Mouse (Mus musculus): ENCODE results near the gene Iqch. TPM values are rescaled to one million over a fixed set of nuclear protein-coding genes. Genes with fewer than 3 reads are reported as not detected.

Iqch gene
- total and polyA plus RNA-seq, 2 experiments from 2014 or later = 0.20 TPM; not detected in 1

DNA sequence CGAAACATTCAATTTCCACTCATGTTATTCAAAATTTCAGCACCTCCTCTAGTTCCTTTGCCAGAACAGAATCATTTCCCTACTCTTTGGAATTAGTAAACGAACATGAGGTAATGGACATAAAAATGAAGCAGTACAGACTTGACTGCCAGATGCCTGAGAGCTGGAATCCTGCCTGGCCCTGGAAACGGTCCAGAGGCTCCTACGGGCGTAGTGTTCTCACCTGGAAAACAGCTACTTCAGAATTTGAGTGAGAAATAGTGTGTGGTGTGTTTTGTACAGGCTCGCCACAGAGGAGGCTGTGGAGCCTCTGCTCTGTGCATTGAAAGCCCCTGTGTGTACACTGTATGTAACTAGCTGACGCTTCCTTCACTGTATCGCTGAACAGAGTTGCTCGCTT, 5.6 kb downstream of the Iqch start:
- 83% methylated on average over 9 of the region's 9 CpGs for WGBS
- ATAC-seq (ENCODE audit: low FRiP score) (no peak), DNase-seq (ENCODE audit: low spot score) (no peak)
- Histone ChIP-seq H3K4me3 (ENCODE audit: low read depth, low read length) (no peak overlapping the region), H3K4me2 (ENCODE audit: low read depth, low read length, poor library complexity, severe bottlenecking) (no peak overlapping the region), H3K9me3 (ENCODE audit: low read length) (no peaks in the 10 kb centered on the region), H3K27ac (ENCODE audit: low read depth, low read length) (no peak overlapping the region), H3K36me3 (ENCODE audit: insufficient read depth, low read length) (no peaks in the 10 kb centered on the region), H3K4me1 (ENCODE audit: insufficient read depth, low read length) (no peaks in the 10 kb centered on the region), H3K27me3 (ENCODE audit: insufficient read depth, low read length) (no peaks in the 10 kb centered on the region), H3K9ac (replicated peaks; ENCODE audit: low read length, poor library complexity, severe bottlenecking) (no peak overlapping the region)
- TF ChIP-seq CTCF (IDR thresholded peaks at IDR 0.05) = no peak

DNA sequence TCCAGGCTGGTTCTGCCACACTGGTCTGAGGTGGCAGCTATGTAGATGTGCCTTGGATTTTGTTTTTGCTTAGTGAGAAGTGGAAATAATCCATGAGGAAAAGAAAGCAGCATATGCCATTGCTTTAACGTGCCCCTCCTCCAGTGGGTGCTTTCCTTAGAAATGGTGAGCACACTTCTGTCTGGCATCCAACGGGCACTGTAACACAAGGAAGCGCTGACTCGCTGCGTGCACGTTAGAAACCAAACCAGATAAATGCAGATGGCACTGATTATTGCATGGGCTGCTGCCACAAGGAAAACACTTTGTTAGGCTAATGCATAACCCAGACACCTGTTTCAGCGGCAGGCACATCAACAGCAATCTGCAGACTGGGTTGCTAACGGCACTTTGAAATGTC, 6.6 kb downstream of the Iqch start:
- H3K4me3 ChIP-seq (ENCODE audit: low read depth, low read length) = no peak overlapping the region
- DNase-seq (ENCODE audit: low spot score) (no peak), ATAC-seq (ENCODE audit: low FRiP score) (no peak)
- no peaks in the 10 kb centered on the region for H3K9me3 ChIP-seq (ENCODE audit: low read length)
- H3K27ac ChIP-seq (ENCODE audit: low read depth, low read length) = no peak overlapping the region
- H3K36me3 ChIP-seq (ENCODE audit: insufficient read depth, low read length) = no peaks in the 10 kb centered on the region
- H3K9ac ChIP-seq (replicated peaks; ENCODE audit: low read length, poor library complexity, severe bottlenecking) = no peak overlapping the region
- no peak overlapping the region for H3K4me2 ChIP-seq (ENCODE audit: low read depth, low read length, poor library complexity, severe bottlenecking)
- 86% methylated on average over 8 of the region's 8 CpGs for WGBS
- H3K4me1 ChIP-seq (ENCODE audit: insufficient read depth, low read length) = no peaks in the 10 kb centered on the region
- H3K27me3 ChIP-seq (ENCODE audit: insufficient read depth, low read length) = no peaks in the 10 kb centered on the region
- TF ChIP-seq CTCF (IDR thresholded peaks at IDR 0.05) = no peak

DNA sequence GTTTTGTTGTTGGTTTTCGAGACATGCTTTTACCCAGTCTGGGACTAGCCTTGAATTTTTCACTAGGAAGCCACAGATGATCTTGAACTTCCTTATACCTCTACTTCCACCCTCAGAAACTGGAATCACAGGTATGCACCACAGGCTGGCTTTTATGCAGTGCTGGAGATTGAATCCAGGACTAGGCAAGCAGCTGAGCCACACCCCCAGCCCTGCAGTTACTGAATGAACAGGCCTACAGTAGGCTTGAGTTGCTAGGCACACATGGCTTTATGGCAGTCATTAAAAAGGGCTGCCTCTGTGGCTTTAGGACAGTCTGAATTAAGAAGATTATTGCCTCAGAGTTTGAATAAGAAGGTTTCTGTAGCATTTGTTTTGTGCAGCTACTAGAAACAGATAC, 7.3 kb downstream of the Iqch start:
- ATAC-seq (ENCODE audit: low FRiP score) = no peak
- no peak for DNase-seq (ENCODE audit: low spot score)
- 100% methylated on average over 1 of the region's 1 CpGs for WGBS
- Histone ChIP-seq H3K27me3 (ENCODE audit: insufficient read depth, low read length) (no peaks in the 10 kb centered on the region), H3K36me3 (ENCODE audit: insufficient read depth, low read length) (no peaks in the 10 kb centered on the region), H3K4me3 (ENCODE audit: low read depth, low read length) (no peak overlapping the region), H3K9me3 (ENCODE audit: low read length) (no peaks in the 10 kb centered on the region), H3K9ac (replicated peaks; ENCODE audit: low read length, poor library complexity, severe bottlenecking) (no peak overlapping the region), H3K4me1 (ENCODE audit: insufficient read depth, low read length) (no peaks in the 10 kb centered on the region), H3K4me2 (ENCODE audit: low read depth, low read length, poor library complexity, severe bottlenecking) (no peak overlapping the region), H3K27ac (ENCODE audit: low read depth, low read length) (no peak overlapping the region)
- TF ChIP-seq CTCF (IDR thresholded peaks at IDR 0.05) = no peak

DNA sequence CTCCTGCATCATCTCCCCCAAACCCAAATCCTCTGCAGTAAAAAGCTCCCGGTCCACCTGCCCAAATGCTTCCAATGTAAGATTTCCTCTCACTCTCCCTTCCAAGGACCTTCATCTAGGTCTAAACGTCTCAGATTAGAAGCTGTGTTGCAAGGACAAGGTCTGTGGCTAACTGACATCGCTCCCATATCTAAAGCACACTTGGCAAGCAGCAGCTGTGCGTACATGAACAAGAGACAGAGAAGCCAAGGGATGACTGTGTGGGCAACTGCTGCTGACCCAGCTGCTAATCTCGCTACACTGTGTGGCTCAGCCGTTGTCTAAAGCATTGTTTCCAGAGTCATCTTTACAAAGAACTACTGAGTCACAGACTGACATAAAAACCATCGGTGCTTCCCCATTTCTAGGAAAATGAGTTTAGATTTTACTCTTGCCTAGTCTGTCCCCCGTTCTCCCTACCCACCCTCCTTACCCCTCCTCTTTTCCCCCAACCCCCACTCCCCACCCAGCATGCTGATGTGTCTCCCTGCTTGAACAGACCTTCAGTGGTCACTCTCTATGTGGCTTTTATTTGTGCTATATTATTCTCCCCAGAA, 10.5 kb downstream of the Iqch start:
- WGBS = 88% methylated on average over 8 of the region's 8 CpGs
- H3K27ac ChIP-seq (ENCODE audit: low read depth, low read length) = no peak overlapping the region
- DNase-seq (ENCODE audit: low spot score) (no peak), ATAC-seq (ENCODE audit: low FRiP score) (no peak)
- 0 out of 2 replicates have a peak, but pooled peaks cover 4% of the 10 kb centered on the region for H3K9me3 ChIP-seq (ENCODE audit: low read length)
- H3K9ac ChIP-seq (replicated peaks; ENCODE audit: low read length, poor library complexity, severe bottlenecking) = no peak overlapping the region
- TF ChIP-seq CTCF (IDR thresholded peaks at IDR 0.05) = no peak
- H3K36me3 ChIP-seq (ENCODE audit: insufficient read depth, low read length) = no peaks in the 10 kb centered on the region
- no peaks in the 10 kb centered on the region for H3K4me1 ChIP-seq (ENCODE audit: insufficient read depth, low read length)
- H3K27me3 ChIP-seq (ENCODE audit: insufficient read depth, low read length) = no peaks in the 10 kb centered on the region
- H3K4me2 ChIP-seq (ENCODE audit: low read depth, low read length, poor library complexity, severe bottlenecking) = no peak overlapping the region
- no peak overlapping the region for H3K4me3 ChIP-seq (ENCODE audit: low read depth, low read length)

DNA sequence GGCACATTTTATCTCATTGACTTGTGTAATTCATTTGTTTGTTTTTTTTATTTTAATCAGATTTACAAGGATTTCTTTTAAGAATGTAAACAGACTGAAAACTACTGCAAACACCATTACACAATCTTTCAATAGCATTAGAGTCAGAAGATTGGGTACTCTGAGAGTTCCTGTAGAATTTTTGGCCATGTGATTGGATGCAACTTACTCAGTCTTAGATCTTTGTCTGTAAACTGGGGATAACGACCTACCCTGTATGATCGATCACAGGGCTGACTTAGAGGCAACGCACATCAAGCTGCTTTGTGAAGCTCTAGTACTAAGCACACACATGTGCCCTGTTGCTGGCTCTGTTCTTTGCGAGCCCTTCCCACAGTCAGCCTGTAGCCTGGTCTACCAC, 11.7 kb downstream of the Iqch start:
- WGBS = 97% methylated on average over 4 of the region's 4 CpGs
- H3K9me3 ChIP-seq (ENCODE audit: low read length) = 0 out of 2 replicates have a peak, but pooled peaks cover 4% of the 10 kb centered on the region

DNA sequence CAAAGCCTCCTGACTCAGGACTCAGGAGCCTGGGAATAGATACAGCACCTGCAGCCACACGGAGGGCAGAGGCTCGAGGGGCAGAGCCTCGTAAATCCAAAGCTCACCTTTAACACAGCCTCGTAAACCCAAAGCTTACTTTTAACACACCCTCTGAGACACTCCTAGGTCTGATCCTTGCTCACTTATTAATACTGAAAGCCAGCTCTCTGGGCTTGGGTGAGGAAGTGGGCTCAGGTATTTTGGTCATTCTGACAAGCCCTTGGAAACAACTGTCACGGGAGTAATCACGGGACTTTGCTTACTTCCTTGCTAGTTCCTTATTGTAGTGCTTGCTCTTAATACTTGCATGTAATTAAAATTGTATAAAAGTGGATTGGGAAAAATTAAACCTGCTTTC, 13.1 kb downstream of the Iqch start:
- DNase-seq (ENCODE audit: low spot score) (no peak), ATAC-seq (ENCODE audit: low FRiP score) (no peak)
- Histone ChIP-seq H3K4me1 (ENCODE audit: insufficient read depth, low read length) (no peaks in the 10 kb centered on the region), H3K4me2 (ENCODE audit: low read depth, low read length, poor library complexity, severe bottlenecking) (no peak overlapping the region), H3K9me3 (ENCODE audit: low read length) (0 out of 2 replicates have a peak, but pooled peaks cover 4% of the 10 kb centered on the region), H3K36me3 (ENCODE audit: insufficient read depth, low read length) (no peaks in the 10 kb centered on the region), H3K27me3 (ENCODE audit: insufficient read depth, low read length) (no peaks in the 10 kb centered on the region), H3K4me3 (ENCODE audit: low read depth, low read length) (no peak overlapping the region), H3K9ac (replicated peaks; ENCODE audit: low read length, poor library complexity, severe bottlenecking) (no peak overlapping the region), H3K27ac (ENCODE audit: low read depth, low read length) (no peak overlapping the region)
- TF ChIP-seq CTCF (IDR thresholded peaks at IDR 0.05) = no peak
- 80% methylated on average over 6 of the region's 6 CpGs for WGBS

More for the DNA sequence above, 11.7 kb downstream of the Iqch start:
- no peak for ATAC-seq (ENCODE audit: low FRiP score)
- Histone ChIP-seq H3K4me1 (ENCODE audit: insufficient read depth, low read length) (no peaks in the 10 kb centered on the region), H3K27ac (ENCODE audit: low read depth, low read length) (no peak overlapping the region), H3K4me2 (ENCODE audit: low read depth, low read length, poor library complexity, severe bottlenecking) (no peak overlapping the region), H3K4me3 (ENCODE audit: low read depth, low read length) (no peak overlapping the region), H3K36me3 (ENCODE audit: insufficient read depth, low read length) (no peaks in the 10 kb centered on the region), H3K27me3 (ENCODE audit: insufficient read depth, low read length) (no peaks in the 10 kb centered on the region), H3K9ac (replicated peaks; ENCODE audit: low read length, poor library complexity, severe bottlenecking) (no peak overlapping the region)
- DNase-seq (ENCODE audit: low spot score) = no peak
- no peak for TF ChIP-seq CTCF (IDR thresholded peaks at IDR 0.05)
